Mouse (Mus musculus): Measurements from ENCODE around the gene Slc2a1.

The Slc2a1 gene

GRCm38 (mm10) chr4:119108495-119109408 lies at the start of gene Slc2a1:
Slc2a1 (plus strand) TSS chr4:119108711.
- ChIA-PET CTCF (interaction anchor here (0.6 to 3.5 kb wide), 52 partner anchors 8 to 152 kb away, joined by 3 to 17 read pairs (median 4); partner anchors contain the start of genes AU022252 (in 1 of the 4) and P3h1 (in 1 of the 4)), POLR2A (interaction anchor here (0.5 to 14.3 kb wide), 159 partner anchors 9 to 1876 kb away, joined by 3 to 375 read pairs (median 5); partner anchors contain the start of genes AU022252 (in 3 of the 4), P3h1 (in 3 of the 4), Zfp691 (in 3 of the 4) and Kdm4a (in 2 of the 4))

DNA sequence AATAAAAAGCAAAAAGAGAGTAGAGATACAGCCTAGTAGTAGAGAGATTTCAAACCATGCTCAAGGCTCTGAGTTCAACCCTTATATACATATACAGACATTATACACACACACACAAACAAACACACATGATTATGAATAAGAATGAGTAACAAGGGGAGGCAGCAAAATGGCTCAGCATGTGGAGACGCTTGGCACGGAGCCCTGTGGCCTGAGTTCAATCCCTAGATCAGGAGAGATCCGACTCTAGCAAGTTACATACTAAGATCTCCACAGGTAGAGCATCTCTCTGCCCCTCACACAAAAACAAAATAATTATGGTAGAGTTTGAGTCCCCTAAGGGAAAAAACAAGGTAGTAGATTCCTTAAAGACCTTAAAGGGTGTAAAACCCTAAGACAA lies 41.7 kb upstream of the Slc2a1 start:
- ChIA-PET POLR2A (interaction anchor here in 3 of 4 experiments (0.8 to 12.8 kb wide), 6 partner anchors 12 to 57 kb away, joined by 3 to 295 read pairs (median 3); partner anchors contain the start of gene Slc2a1 (in 3 of the 3)), CTCF (no interaction called here)

DNA sequence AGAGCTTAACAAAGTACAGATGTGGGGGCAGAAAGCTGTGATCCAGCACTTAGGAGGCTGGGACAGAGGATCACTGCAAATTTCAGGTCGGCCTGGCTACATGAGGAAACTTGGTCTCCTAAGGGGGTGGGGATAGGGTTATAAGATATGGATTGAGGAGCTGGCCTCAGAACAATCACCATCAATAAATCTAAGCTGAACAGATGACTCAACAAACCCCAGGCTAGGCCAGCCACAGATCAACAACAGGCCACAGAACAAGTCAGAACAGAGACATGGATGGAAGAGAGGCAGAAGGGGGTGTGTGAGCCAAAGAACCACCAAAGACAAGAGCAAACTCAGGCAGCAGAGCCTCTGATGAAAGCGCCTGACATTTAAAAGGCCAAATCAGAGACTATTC lies 41.3 kb upstream of the Slc2a1 start:
- CTCF ChIA-PET = interaction anchor here in 1 of 4 experiments (0.6 kb wide), 1 partner anchor 190 kb away, joined by 4 read pairs; no protein-coding TSS in a partner anchor
- POLR2A ChIA-PET = interaction anchor here in 3 of 4 experiments (0.8 to 12.8 kb wide), 9 partner anchors 12 to 71 kb away, joined by 3 to 295 read pairs (median 3); partner anchors contain the start of gene Slc2a1 (in 3 of the 3)

DNA sequence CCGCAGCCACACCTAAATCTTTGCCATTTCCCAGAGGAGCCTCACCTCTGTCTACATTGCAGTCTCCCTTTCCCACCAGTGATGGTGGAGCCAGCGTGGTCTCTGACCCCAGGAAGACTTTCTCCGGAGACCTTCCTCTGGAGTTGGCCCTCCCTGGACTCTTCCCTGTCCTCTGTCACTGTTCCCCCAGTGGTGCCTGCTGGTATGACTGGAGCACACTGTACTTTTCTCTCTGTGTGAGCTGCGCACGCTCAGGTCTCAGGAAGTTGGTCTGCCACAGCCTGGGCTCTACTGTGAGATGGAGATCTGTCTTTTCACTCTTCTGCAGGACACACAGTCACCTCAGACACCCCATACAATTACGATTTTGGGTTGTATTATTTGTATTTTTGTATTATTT lies 39.6 kb upstream of the Slc2a1 start:
- CTCF ChIA-PET = interaction anchor here in 3 of 4 experiments (0.5 to 1.3 kb wide), 6 partner anchors 25 to 102 kb away, joined by 3 to 7 read pairs (median 3); partner anchors contain the start of gene Slc2a1 (in 1 of the 3)
- POLR2A ChIA-PET = interaction anchor here in 3 of 4 experiments (0.6 to 12.8 kb wide), 16 partner anchors 8 to 80 kb away, joined by 3 to 295 read pairs (median 4); partner anchors contain the start of gene Slc2a1 (in 3 of the 3)

GRCm38 (mm10) chr4:119070181-119070580 lies 38.3 kb upstream of the Slc2a1 start:
- POLR2A ChIA-PET = interaction anchor here in 3 of 4 experiments (0.6 to 12.8 kb wide), 21 partner anchors 12 to 271 kb away, joined by 3 to 295 read pairs (median 16); partner anchors contain the start of gene Slc2a1 (in 3 of the 3)
- CTCF ChIA-PET = interaction anchor here in 1 of 4 experiments (0.6 kb wide), 1 partner anchor 38 kb away, joined by 8 read pairs; no protein-coding TSS in a partner anchor

- POLR2A ChIA-PET = interaction anchor here (0.5 to 12.8 kb wide), 76 partner anchors 9 to 224 kb away, joined by 3 to 295 read pairs (median 6); partner anchors contain the start of genes Slc2a1 (in 3 of the 4), AU022252 (in 1 of the 4), P3h1 (in 1 of the 4) and Ybx1 (in 1 of the 4)
Measured at GRCm38 (mm10) chr4:119070959-119071647, 37.4 kb upstream of the Slc2a1 start.

GRCm38 (mm10) chr4:119071648-119072362 lies 36.7 kb upstream of the Slc2a1 start:
- CTCF ChIA-PET = interaction anchor here in 3 of 4 experiments (0.5 to 1.9 kb wide), 12 partner anchors 18 to 167 kb away, joined by 3 to 5 read pairs (median 3); partner anchors contain the start of gene Slc2a1 (in 1 of the 3)
- POLR2A ChIA-PET = interaction anchor here (0.5 to 12.8 kb wide), 94 partner anchors 8 to 1951 kb away, joined by 3 to 295 read pairs (median 5); partner anchors contain the start of genes Slc2a1 (in 3 of the 4), AU022252 (in 1 of the 4), P3h1 (in 1 of the 4) and Ybx1 (in 1 of the 4)

More at GRCm38 (mm10) chr4:119070959-119071647, 37.4 kb upstream of the Slc2a1 start:
- CTCF ChIA-PET = interaction anchor here in 3 of 4 experiments (0.6 to 1.9 kb wide), 8 partner anchors 24 to 168 kb away, joined by 3 to 5 read pairs (median 3); partner anchors contain the start of gene Slc2a1 (in 1 of the 3)

- POLR2A ChIA-PET = interaction anchor here (0.6 to 12.8 kb wide), 75 partner anchors 7 to 1952 kb away, joined by 3 to 295 read pairs (median 6); partner anchors contain the start of genes Slc2a1 (in 3 of the 4), Ybx1 (in 1 of the 4) and Zfp691 (in 1 of the 4)
- CTCF ChIA-PET = interaction anchor here in 2 of 4 experiments (0.6 to 1.9 kb wide), 8 partner anchors 17 to 278 kb away, joined by 3 to 5 read pairs (median 3); partner anchors contain the start of gene Slc2a1 (in 1 of the 2)
Measured at GRCm38 (mm10) chr4:119072363-119072940, 36.1 kb upstream of the Slc2a1 start.

- CTCF ChIA-PET = interaction anchor here in 1 of 4 experiments (0.6 to 1.9 kb wide), 5 partner anchors 54 to 277 kb away, joined by 3 to 5 read pairs (median 3); no protein-coding TSS in a partner anchor
- POLR2A ChIA-PET = interaction anchor here in 3 of 4 experiments (0.6 to 12.8 kb wide), 52 partner anchors 8 to 1224 kb away, joined by 3 to 295 read pairs (median 10); partner anchors contain the start of genes Slc2a1 (in 3 of the 3) and Zfp691 (in 1 of the 3)
Measured at GRCm38 (mm10) chr4:119072941-119073451, 35.5 kb upstream of the Slc2a1 start.

GRCm38 (mm10) chr4:119073626-119074025 lies 34.9 kb upstream of the Slc2a1 start:
- POLR2A ChIA-PET = interaction anchor here in 3 of 4 experiments (0.6 to 12.8 kb wide), 33 partner anchors 9 to 530 kb away, joined by 3 to 295 read pairs (median 13); partner anchors contain the start of gene Slc2a1 (in 3 of the 3)

DNA sequence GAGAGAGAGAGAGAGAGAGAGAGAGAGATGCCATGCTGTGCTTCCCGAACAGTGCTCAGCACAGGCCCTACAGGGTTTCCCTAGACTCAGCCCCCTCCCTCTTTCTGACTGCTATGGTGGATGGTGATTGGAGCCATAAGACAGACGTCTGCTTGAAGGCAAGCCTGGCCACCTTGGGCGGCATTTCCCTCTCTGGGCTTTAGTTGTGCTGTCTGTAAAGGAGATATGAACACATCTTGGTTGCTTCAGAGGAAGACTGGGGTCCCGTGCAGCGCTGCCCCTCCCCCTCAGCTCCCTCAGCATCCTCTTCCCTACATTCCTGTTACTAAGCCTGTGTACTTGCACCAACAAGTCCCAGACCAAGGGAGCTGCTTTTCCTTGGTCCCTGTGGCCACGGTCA lies 33.9 kb upstream of the Slc2a1 start:
- ChIA-PET CTCF (interaction anchor here in 1 of 4 experiments (0.8 kb wide), 1 partner anchor 34 kb away, joined by 3 read pairs; the partner anchor contains the start of gene Slc2a1), POLR2A (interaction anchor here in 3 of 4 experiments (0.7 to 12.8 kb wide), 21 partner anchors 9 to 65 kb away, joined by 3 to 295 read pairs (median 17); partner anchors contain the start of gene Slc2a1 (in 3 of the 3))

More at GRCm38 (mm10) chr4:119073626-119074025, 34.9 kb upstream of the Slc2a1 start:
- CTCF ChIA-PET = no interaction called here

- ChIA-PET POLR2A (interaction anchor here in 3 of 4 experiments (0.7 to 12.8 kb wide), 15 partner anchors 9 to 66 kb away, joined by 3 to 295 read pairs (median 23); partner anchors contain the start of gene Slc2a1 (in 2 of the 3)), CTCF (interaction anchor here in 1 of 4 experiments (0.8 kb wide), 1 partner anchor 33 kb away, joined by 3 read pairs; the partner anchor contains the start of gene Slc2a1)
Measured at GRCm38 (mm10) chr4:119075273-119075672, 33.2 kb upstream of the Slc2a1 start.

GRCm38 (mm10) chr4:119076336-119076735 lies 32.2 kb upstream of the Slc2a1 start:
- CTCF ChIA-PET = no interaction called here
- POLR2A ChIA-PET = interaction anchor here (0.6 to 12.8 kb wide), 24 partner anchors 8 to 68 kb away, joined by 3 to 295 read pairs (median 4); partner anchors contain the start of gene Slc2a1 (in 3 of the 4)

- POLR2A ChIA-PET = interaction anchor here in 3 of 4 experiments (1.0 to 12.8 kb wide), 17 partner anchors 9 to 155 kb away, joined by 3 to 295 read pairs (median 4); partner anchors contain the start of gene Slc2a1 (in 3 of the 3)
- CTCF ChIA-PET = interaction anchor here in 1 of 4 experiments (0.7 kb wide), 1 partner anchor 61 kb away, joined by 3 read pairs; no protein-coding TSS in a partner anchor
Measured at GRCm38 (mm10) chr4:119077084-119077682, 31.3 kb upstream of the Slc2a1 start.

GRCm38 (mm10) chr4:119079928-119080327 lies 28.6 kb upstream of the Slc2a1 start:
- CTCF ChIA-PET = interaction anchor here in 1 of 4 experiments (1.0 kb wide), 1 partner anchor 467 kb away, joined by 3 read pairs; no protein-coding TSS in a partner anchor
- POLR2A ChIA-PET = interaction anchor here (0.6 to 2.5 kb wide), 23 partner anchors 8 to 382 kb away, joined by 3 to 20 read pairs (median 3); partner anchors contain the start of genes Slc2a1 (in 3 of the 4), AU022252 (in 1 of the 4) and P3h1 (in 1 of the 4)

All from embryonic stem cell, embryonic (primary cell).